Mouse (Mus musculus): ENCODE data around the gene Bex2. TPM values are rescaled to one million over a fixed set of nuclear protein-coding genes. Genes with fewer than 3 reads are reported as not detected.
A peak's percentile ranks its signal among the peaks of the same experiment; 100 is the strongest.
"Not testable (repeated sequence)": the region's sequence is repeated elsewhere in the genome, so short reads cannot be mapped to it uniquely, and the experiment has no call there.

Bex2 gene
- total RNA-seq (2014; fragmentation: Nextera tagmentation) (0.72 TPM in 1 of 2 replicates, not detected in the other), total RNA-seq (2017) (not detected in 2 replicates)

GRCm38 (mm10) chrX:136068020-136068419 is at the start of gene Bex2:
Bex2 (minus strand) TSS chrX:136068236.
- peak; percentile 99 for ATAC-seq (replicated peaks; ENCODE audit: low FRiP score, low TSS enrichment, poor library complexity, severe bottlenecking)

- ATAC-seq (replicated peaks; ENCODE audit: low FRiP score, low TSS enrichment, poor library complexity, severe bottlenecking): no peak
Observed at GRCm38 (mm10) chrX:136115419-136115961, 47.5 kb upstream of the Bex2 start.

DNA sequence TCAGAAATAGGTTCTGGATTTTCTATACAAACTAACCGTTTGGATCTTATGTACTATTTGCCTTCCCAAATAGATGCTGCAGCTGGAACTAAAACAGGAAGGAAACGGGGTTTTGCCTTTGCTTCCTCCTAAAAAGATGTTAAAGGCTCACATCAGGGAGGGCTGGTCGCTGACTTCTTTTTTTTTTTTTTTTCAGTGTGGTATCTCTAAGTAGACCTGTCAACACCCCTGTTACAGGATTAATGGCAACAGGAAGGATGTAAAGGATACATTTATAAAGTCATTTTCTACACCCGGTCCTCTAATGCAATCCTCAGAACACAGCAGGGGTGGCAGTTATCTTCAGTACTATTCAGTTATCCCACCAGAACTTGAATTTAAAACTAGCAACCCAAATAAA is 47.0 kb upstream of the Bex2 start:
- no peak for ATAC-seq (replicated peaks; ENCODE audit: low FRiP score, low TSS enrichment, poor library complexity, severe bottlenecking)

- peak; percentile 68; the same call in 1 of the 2 replicates for ATAC-seq (replicated peaks; ENCODE audit: low FRiP score, low TSS enrichment, poor library complexity, severe bottlenecking)
Observed at GRCm38 (mm10) chrX:136107942-136108341, 39.9 kb upstream of the Bex2 start.

DNA sequence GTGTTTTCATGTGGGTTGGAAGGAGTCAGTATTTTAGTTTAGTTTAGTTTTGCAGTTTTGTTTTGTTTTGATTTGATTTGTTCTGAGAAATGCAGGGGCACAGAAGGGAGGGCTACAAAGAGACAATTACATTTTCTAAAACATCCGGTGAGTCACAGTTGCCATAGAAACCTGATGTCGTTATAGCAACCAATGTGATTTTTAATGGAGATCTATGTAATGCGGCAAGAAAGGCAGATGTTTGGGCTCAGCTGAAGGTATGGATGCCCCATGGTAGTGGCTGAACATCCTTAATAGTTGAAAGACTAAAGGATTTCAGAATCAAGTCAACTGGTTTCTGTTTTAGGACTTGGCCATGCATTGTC is 36.7 kb upstream of the Bex2 start:
- ATAC-seq (replicated peaks; ENCODE audit: low FRiP score, low TSS enrichment, poor library complexity, severe bottlenecking): no peak

DNA sequence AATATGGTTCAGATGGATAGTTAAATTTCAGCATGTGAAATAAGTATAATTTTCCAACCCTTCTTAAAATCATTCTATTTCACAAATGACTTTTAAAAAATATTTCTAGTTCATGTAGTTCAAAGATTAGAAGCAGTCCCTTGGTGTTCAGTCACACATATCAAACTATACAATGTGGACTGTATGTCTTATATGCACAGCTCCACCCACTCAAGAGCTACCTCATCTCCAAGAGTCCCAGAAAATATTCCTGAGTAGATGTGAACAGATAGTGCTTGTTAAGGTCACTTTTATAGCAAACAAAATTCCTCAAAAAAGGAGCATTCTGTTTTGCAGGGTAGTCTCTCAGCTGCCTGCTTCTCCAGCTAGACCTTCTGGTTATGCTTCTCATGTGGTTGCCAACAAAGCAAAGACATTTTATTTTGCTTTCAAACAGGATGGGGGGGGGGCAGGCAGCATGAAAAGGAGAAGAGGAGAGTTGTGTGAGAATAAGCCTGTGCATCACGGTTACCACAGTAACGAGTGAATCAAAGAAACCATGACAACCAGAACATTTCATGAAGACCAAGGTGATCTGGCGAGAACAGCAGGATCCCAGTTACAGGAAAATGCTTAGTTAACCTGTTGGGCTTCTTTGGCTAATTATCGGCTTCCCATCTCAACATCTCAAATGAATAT is 36.1 kb upstream of the Bex2 start:
- no peak for ATAC-seq (replicated peaks; ENCODE audit: low FRiP score, low TSS enrichment, poor library complexity, severe bottlenecking)

DNA sequence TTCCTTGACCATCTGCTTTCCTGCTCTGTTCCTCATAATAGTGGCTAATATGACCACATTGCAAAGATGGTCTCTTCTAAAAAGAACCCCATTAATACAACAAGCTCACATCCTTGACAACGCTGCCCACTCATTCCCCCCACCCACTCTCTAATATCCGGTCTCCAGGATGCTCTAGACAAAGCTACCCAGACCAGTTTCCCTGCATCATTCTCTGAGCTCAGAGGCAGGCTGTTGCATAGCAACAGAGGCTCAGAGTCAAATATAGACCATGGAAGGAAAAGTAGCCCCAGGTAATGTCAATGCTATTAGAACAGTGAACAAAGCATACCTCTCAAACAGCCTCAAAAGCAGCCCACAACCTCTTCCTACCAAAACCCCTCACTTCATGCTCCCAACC is 26.4 kb upstream of the Bex2 start:
- no peak for ATAC-seq (replicated peaks; ENCODE audit: low FRiP score, low TSS enrichment, poor library complexity, severe bottlenecking)

DNA sequence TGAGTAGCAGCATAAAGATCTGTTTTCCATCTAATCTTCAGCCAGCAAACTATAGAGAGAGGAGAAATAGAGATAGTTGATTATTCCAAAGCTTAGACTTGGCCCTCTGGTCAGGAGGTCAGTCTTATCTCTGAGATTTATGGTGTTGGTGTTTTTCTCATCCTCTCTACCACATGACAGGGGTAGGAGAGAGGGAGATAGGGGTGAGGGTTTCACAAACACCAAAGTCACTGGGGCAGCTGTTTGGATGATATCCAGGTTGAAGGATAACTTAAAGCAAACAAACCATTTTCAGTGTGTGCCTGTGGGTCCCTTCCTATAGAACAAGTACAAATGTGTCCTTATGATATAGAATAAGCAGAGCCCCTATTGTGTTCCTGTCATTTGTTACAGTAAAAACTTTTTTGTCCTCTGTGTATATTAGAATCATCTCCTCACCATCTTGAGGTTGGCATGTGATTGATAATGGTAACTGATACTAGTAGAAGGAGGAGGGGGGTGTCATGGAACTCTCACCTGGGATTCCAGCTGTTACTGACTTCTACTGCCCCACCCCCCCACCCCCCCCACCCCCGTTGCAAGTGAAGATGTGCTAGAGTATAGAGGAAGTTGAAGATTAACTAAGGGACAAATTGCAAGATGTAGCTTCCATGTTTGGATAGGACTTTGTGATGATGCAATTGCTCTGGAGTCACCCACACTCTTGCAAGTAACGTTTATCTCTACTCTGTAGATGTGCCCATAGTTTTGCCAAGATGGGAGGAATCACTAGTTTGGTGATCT is 24.7 kb upstream of the Bex2 start:
- no peak for ATAC-seq (replicated peaks; ENCODE audit: low FRiP score, low TSS enrichment, poor library complexity, severe bottlenecking)

GRCm38 (mm10) chrX:136085155-136085554 is 17.1 kb upstream of the Bex2 start, which contains the start of gene Nxf3:
Nxf3 (minus strand) TSS chrX:136085255.
- ATAC-seq (replicated peaks; ENCODE audit: low FRiP score, low TSS enrichment, poor library complexity, severe bottlenecking): no peak

DNA sequence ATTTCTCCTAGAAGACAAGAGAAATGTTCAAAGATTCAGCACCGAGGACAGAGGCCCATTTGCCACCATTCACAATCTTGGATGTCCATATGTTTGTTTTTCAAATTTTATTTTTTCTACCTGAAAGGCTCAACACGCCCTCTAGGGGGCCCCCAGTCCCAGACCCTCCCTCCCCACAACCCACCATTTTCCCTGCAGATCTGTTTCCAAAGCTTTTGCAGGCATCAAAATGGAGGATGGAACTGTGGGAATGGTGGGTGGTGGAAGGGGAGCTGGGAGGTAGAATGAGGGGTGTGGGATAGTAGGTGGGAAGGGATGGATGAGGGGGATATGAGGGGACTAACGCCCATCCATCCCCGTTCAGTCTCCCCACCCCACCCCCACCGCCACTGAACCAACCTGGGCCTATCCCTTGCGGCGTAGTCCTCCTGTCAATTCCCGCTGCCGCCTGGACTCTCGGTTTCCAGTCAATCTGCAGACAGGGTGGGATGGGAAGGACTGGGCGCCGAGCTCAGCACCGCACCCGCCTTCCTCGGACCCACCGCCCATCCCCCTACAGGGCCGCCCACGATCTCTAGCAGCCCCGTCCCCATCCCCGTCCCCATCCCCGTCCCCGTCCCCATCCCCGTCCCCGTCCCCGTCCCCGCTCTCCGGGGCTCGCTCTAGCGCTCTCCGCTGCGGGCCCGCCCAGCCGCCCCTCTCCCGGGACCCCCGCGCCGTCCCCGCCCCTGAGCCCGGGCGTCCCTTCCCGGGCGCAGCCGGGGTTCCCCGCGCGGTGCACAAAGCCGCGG is 640 bp downstream of the Bex2 start:
- ATAC-seq (replicated peaks; ENCODE audit: low FRiP score, low TSS enrichment, poor library complexity, severe bottlenecking): not testable (repeated sequence)

- no peak for ATAC-seq (replicated peaks; ENCODE audit: low FRiP score, low TSS enrichment, poor library complexity, severe bottlenecking)
Observed at GRCm38 (mm10) chrX:136060698-136061097, 7.3 kb downstream of the Bex2 start.

DNA sequence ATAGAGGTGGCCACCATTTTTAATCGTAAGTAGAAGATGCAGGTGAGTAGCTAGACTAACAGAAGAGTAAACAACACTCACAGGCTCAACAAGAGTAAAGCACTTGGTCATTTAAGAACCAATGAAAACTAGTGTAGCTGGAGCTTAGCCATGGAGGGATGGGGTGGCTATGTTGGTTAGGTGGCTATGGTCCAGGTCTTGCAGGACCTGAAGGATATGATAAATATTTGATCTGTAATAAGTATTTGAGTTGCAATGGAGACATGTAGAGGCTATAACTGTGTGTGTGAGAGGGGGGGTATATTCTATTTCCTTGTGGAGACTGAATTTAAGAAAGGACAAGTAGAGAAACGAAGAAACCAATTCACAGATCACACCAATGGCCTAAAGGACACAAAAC is 16.8 kb downstream of the Bex2 start:
- no peak for ATAC-seq (replicated peaks; ENCODE audit: low FRiP score, low TSS enrichment, poor library complexity, severe bottlenecking)

DNA sequence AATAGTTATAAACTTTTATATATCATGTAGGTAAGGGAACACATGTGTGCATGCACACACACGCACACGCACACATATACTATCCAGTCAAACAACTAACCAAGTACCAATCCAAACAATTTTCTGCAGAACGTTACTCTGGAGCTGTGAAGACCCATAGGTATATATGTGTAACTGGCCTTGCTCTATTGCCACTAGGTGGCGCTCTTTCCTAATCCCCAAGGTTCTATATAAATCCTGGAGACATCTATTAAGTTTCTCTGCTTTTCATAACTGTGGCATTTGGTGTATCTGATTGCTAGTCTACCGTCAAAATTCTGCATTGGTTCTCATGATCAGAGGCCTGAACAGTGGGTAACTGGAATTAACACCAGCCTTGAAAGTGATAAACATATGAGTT is 20.5 kb downstream of the Bex2 start:
- peak; percentile 67 for ATAC-seq (replicated peaks; ENCODE audit: low FRiP score, low TSS enrichment, poor library complexity, severe bottlenecking)

DNA sequence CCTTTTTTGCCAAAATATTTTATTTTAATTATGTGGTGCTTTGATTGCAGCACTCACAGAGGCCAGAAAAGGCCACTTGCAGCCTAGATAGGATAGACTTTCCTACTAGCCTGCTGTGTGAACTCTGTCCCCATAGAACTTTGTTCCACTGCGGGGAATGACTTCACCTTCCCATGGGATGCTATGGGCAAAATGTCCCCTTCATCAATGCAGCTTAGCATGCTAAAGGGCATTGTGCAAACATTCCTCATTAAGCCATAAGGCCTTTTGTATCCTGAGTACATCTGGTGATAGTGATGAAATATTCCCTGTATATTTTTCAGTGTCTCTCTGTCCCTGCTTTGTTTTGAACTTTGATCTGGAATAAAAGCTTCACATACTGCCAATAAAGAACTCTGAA is 24.3 kb downstream of the Bex2 start:
- ATAC-seq (replicated peaks; ENCODE audit: low FRiP score, low TSS enrichment, poor library complexity, severe bottlenecking): no peak

DNA sequence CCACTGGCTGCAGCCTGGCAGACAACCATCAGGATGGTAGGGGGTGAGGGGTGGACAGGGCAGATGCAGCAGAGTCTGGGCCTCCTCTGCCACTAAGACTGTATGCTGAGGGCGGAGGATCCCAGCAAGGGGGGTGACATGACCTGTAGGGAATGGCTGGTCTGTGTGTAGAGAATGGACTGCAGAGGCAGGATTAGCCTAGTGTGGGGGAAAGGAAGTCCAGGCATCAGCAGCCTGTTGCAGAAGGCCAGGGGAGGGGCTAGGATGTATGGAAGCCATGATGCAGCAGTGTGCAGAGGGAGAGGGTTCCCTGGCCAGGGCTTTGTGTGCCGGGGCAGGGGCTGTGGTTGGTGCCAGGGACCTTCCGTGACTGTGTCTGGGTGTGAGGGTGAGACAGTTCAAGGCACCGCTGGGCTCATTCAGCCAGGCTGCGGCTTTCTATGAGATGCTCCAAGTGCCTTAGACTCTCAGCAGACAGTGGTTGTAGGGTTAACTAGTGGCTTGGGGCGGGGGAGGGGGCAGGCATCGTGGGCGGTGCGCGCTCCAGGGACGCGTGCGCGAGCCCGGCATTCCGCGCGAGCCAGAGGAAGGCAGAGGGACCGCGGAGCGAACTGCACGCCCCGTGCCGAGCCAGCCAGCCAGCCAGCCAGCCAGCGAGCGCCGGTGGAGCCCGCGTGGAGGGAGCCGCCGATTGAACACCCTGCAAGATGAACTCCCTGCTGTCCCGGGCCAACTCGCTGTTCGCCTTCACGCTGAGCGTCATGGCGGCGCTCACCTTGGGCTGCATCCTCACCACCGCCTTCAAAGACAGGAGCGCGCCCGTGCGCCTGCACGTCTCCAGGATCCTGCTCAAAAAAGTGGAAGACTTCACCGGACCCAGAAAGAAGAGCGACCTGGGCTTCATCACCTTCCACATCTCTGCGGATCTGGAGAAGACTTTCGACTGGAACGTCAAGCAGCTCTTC is 35.0 kb downstream of the Bex2 start, which contains the start of gene Arxes1:
Gene Arxes1 (plus strand): TSS at position 569 of the 965 bp plus-strand sequence.
- peak; percentile 63 for ATAC-seq (replicated peaks; ENCODE audit: low FRiP score, low TSS enrichment, poor library complexity, severe bottlenecking)

DNA sequence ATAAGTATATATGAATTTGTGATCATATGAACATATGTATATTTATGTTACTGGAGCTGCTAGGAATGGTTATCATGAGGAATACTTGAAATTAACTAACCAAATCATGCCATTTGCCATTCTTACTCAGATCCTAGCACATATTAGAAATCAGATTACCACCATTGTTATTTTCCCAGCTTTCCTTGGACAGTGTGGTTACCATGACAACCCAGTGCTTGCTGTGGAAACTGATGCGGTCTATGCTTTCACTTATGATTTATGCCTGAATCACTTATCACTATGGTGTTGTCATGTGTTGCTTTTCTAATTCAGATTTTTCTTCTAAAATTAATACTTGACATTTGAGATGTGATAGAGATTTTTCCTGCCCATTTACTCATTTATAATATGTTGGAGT is 37.7 kb downstream of the Bex2 start:
- no peak for ATAC-seq (replicated peaks; ENCODE audit: low FRiP score, low TSS enrichment, poor library complexity, severe bottlenecking)
